Mouse (Mus musculus) embryonic fibroblast, embryonic 13.5 days (primary cell): ENCODE results near the gene Mmrn1.

Experiments used
- CTCF ChIP-seq: IDR thresholded peaks from 2 replicates; pipeline ENCODE4 v1.5.1; 2011; ENCODE audit warnings: mild to moderate bottlenecking, control low read depth, low read length, moderate library complexity, borderline replicate concordance; ENCODE audit not compliant: insufficient read depth
- POLR2A ChIP-seq: IDR thresholded peaks from 2 replicates; pipeline ENCODE4 v1.6.1; 2011; ENCODE audit warnings: low read depth, mild to moderate bottlenecking, control low read depth, low read length, moderate library complexity

GRCm38 (mm10) chr6:60970811-60971210, 46.0 kb downstream of the Mmrn1 start:
- TF ChIP-seq POLR2A (no peak), CTCF (no peak)
